18 mouse cellular contexts compared by ENCODE assay signal in the genomic region with DNA sequence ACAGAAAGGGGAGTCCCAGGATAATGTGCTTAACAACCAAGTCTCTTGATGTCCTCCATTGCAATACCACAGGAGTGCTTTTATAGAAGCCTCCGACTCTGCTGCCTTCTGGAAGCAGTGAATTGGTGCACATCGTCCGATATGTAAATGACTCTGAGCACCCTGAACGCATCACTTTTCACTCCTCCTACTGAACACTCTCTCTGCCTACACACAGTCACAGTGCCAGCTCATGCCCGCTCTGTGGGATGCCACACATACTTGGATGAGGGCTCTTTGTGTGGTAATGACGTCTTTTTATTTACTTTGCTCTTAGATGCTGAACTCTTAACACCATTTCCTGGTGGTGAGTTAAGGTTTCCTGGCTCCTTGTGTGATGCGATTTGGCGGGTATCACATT. TPM values are rescaled to one million over a fixed set of nuclear protein-coding genes. Genes with fewer than 3 reads are reported as not detected.
A peak's percentile ranks its signal among the peaks of the same experiment; 100 is the strongest.
DNase-seq lines count a peak whose midpoint lies in the region; ATAC-seq and TF ChIP-seq lines count a peak whose summit lies in the region.
"Had no signal": no experiment of that assay in that cellular context is flagged by ENCODE, and none has a peak within 500 bp of the region (broad histone marks: within the 10 kb centered on the region; RNA-seq: fewer than 3 reads in every experiment).

No protein-coding gene starts in this region.

- TF ChIP-seq CTCF in layer of hippocampus, adult 2 months (conservative IDR thresholded peaks at IDR 0.05): no peak
- TF ChIP-seq CTCF in forebrain, postnatal 0 days (IDR thresholded peaks at IDR 0.05; ENCODE audit: low read depth): no peak

- H3K4me2 ChIP-seq in lung, embryonic 16.5 days (ENCODE audit: low read depth, low read length): no peak overlapping the region
- H3K4me2 ChIP-seq in forebrain, postnatal 0 days (ENCODE audit: low read depth): no peak overlapping the region
- H3K4me2 ChIP-seq: embryonic facial prominence, embryonic 15.5 days; forebrain, embryonic 15.5 days; liver, embryonic 13.5 days; midbrain, embryonic 12.5 days had no signal

- no peak overlapping the region for H3K4me3 ChIP-seq in layer of hippocampus, adult 2 months
- H3K4me3 ChIP-seq in lung, embryonic 16.5 days (ENCODE audit: low read length): no peak overlapping the region
- no peak overlapping the region for H3K4me3 ChIP-seq in forebrain, postnatal 0 days (ENCODE audit: low read depth, low read length)
- H3K4me3 ChIP-seq in midbrain, embryonic 10.5 days: no peak overlapping the region
- H3K4me3 ChIP-seq: embryonic facial prominence, embryonic 15.5 days; forebrain, embryonic 15.5 days; liver, embryonic 13.5 days; midbrain, embryonic 12.5 days had no signal

- H3K4me1 ChIP-seq in lung, embryonic 16.5 days (replicated peaks; ENCODE audit: control insufficient read depth, insufficient read depth, low read length): no peaks in the 10 kb centered on the region
- H3K4me1 ChIP-seq in forebrain, postnatal 0 days (ENCODE audit: insufficient read depth): no peaks in the 10 kb centered on the region
- no peaks in the 10 kb centered on the region for H3K4me1 ChIP-seq in midbrain, embryonic 10.5 days
- H3K4me1 ChIP-seq: embryonic facial prominence, embryonic 15.5 days; forebrain, embryonic 15.5 days; liver, embryonic 13.5 days; midbrain, embryonic 12.5 days had no signal

- H3K27ac ChIP-seq in layer of hippocampus, adult 2 months: no peak overlapping the region
- H3K27ac ChIP-seq in lung, embryonic 16.5 days (ENCODE audit: low read length): no peak overlapping the region
- H3K27ac ChIP-seq in forebrain, postnatal 0 days (ENCODE audit: low read depth, low read length): no peak overlapping the region
- no peak overlapping the region for H3K27ac ChIP-seq in midbrain, embryonic 10.5 days (replicated peaks)
- H3K27ac ChIP-seq: embryonic facial prominence, embryonic 15.5 days; forebrain, embryonic 15.5 days; liver, embryonic 13.5 days; midbrain, embryonic 12.5 days had no signal

- no peaks in the 10 kb centered on the region for H3K36me3 ChIP-seq in lung, embryonic 16.5 days (ENCODE audit: control insufficient read depth, insufficient read depth, low read length)
- no peaks in the 10 kb centered on the region for H3K36me3 ChIP-seq in forebrain, postnatal 0 days (ENCODE audit: insufficient read depth)
- H3K36me3 ChIP-seq in midbrain, embryonic 10.5 days: no peaks in the 10 kb centered on the region
- H3K36me3 ChIP-seq: embryonic facial prominence, embryonic 15.5 days; forebrain, embryonic 15.5 days; liver, embryonic 13.5 days; midbrain, embryonic 12.5 days had no signal

- H3K9me3 ChIP-seq in lung, embryonic 16.5 days (ENCODE audit: control insufficient read depth, low read length): no peaks in the 10 kb centered on the region
- no peaks in the 10 kb centered on the region for H3K9me3 ChIP-seq in forebrain, postnatal 0 days (ENCODE audit: low read length)
- H3K9me3 ChIP-seq in midbrain, embryonic 10.5 days (replicated peaks): no peaks in the 10 kb centered on the region
- H3K9me3 ChIP-seq: embryonic facial prominence, embryonic 15.5 days; forebrain, embryonic 15.5 days; liver, embryonic 13.5 days; midbrain, embryonic 12.5 days had no signal

- DNase-seq in 3134 (ENCODE audit: extremely low read depth, insufficient read length, low spot score): peak; percentile 54
- DNase-seq in 3T3-L1 (ENCODE audit: low read depth, low spot score): peak; percentile 40
- peak; percentile 14 to 50 for DNase-seq in layer of hippocampus, adult 2 months (ENCODE audit: low spot score in 2 of 2)
- DNase-seq in forebrain, postnatal 0 days: no peak
- no peak for DNase-seq in urinary bladder, postnatal 25 days (ENCODE audit: low spot score)
- no peak for DNase-seq in midbrain, embryonic 10.5 days (ENCODE audit: low spot score)
- DNase-seq: cerebellum, postnatal 25 days; liver, embryonic 13.5 days had no signal

- 43% methylated on average over 8 of the region's 8 CpGs for WGBS in lung, embryonic 16.5 days
- 70% methylated on average over 8 of the region's 8 CpGs for WGBS in forebrain, postnatal 0 days
- 85% methylated on average over 8 of the region's 8 CpGs for WGBS in midbrain, embryonic 10.5 days

- peak; percentile 64; the same call in 1 of the 2 replicates for ATAC-seq in lung, embryonic 16.5 days (ENCODE audit: low read depth)
- ATAC-seq in forebrain, postnatal 0 days: no peak
- ATAC-seq: forebrain, embryonic 15.5 days; intestine, embryonic 16.5 days had no signal

- H3K27me3 ChIP-seq in lung, embryonic 16.5 days (ENCODE audit: control insufficient read depth, insufficient read depth, low read depth, low read length): no peaks in the 10 kb centered on the region
- no peaks in the 10 kb centered on the region for H3K27me3 ChIP-seq in forebrain, postnatal 0 days (ENCODE audit: insufficient read depth, low read length)
- H3K27me3 ChIP-seq in midbrain, embryonic 10.5 days (ENCODE audit: low read depth, poor library complexity, severe bottlenecking): no peaks in the 10 kb centered on the region
- H3K27me3 ChIP-seq: embryonic facial prominence, embryonic 15.5 days; forebrain, embryonic 15.5 days; liver, embryonic 13.5 days; midbrain, embryonic 12.5 days had no signal

- H3K9ac ChIP-seq in lung, embryonic 16.5 days (ENCODE audit: low read length): no peak overlapping the region
- no peak overlapping the region for H3K9ac ChIP-seq in forebrain, postnatal 0 days
- H3K9ac ChIP-seq: embryonic facial prominence, embryonic 15.5 days; forebrain, embryonic 15.5 days; liver, embryonic 13.5 days; midbrain, embryonic 12.5 days had no signal

RNA-seq across cellular contexts. Expression of gene 5430419D17Rik, which starts 12.8 kb away (rescaled TPM):
- total RNA-seq in layer of hippocampus, adult 2 months (2021): under 1 TPM in 1 of 2 experiments, not detected in 1; 0.05 TPM
- 0.01 TPM in 1 of 2 replicates, not detected in the other for polyA plus RNA-seq in lung, embryonic 16.5 days (2015; fragmentation: Nextera tagmentation; extraction: Ambion mirVana)
- 0.08 and 0.19 TPM in 2 replicates for total RNA-seq in forebrain, postnatal 0 days (2014; rRNA removed)
- 0.02 TPM in 1 of 2 replicates, not detected in the other for polyA plus RNA-seq in forebrain, postnatal 0 days (2015; fragmentation: Nextera tagmentation; extraction: Ambion mirVana)
- not detected in 2 replicates for polyA plus RNA-seq in midbrain, embryonic 10.5 days (2016; fragmentation: Nextera tagmentation; extraction: Ambion mirVana)
- total RNA-seq: hematopoietic stem cell, adult 5-6 weeks had no signal
- polyA plus RNA-seq: embryonic facial prominence, embryonic 15.5 days; forebrain, embryonic 15.5 days; intestine, embryonic 16.5 days; large intestine, adult 2 months; liver, embryonic 13.5 days; midbrain, embryonic 12.5 days; neural tube, embryonic 14.5 days had no signal

RNA-seq across cellular contexts. Expression of gene 4933402N03Rik, which starts 40.9 kb away (rescaled TPM):
- not detected for total RNA-seq in layer of hippocampus, adult 2 months (2021)
- not detected in 2 replicates for polyA plus RNA-seq in lung, embryonic 16.5 days (2015; fragmentation: Nextera tagmentation; extraction: Ambion mirVana)
- not detected in 2 replicates for total RNA-seq in forebrain, postnatal 0 days (2014; rRNA removed)
- polyA plus RNA-seq in forebrain, postnatal 0 days (2015; fragmentation: Nextera tagmentation; extraction: Ambion mirVana): not detected in 2 replicates
- not detected in 2 replicates for polyA plus RNA-seq in midbrain, embryonic 10.5 days (2016; fragmentation: Nextera tagmentation; extraction: Ambion mirVana)
- total RNA-seq: heart, adult 8-10 months; hematopoietic stem cell, adult 5-6 weeks had no signal
- polyA plus RNA-seq: embryonic facial prominence, embryonic 15.5 days; forebrain, embryonic 15.5 days; intestine, embryonic 16.5 days; large intestine, adult 2 months; liver, embryonic 13.5 days; midbrain, embryonic 12.5 days; neural tube, embryonic 14.5 days; spleen, adult 2 months had no signal

Comparison
In these comparisons a context has a peak if more than half of its experiments do, and no peak if none do; other contexts are left out.
1. DNase-seq: peak in 3134 (single experiment), 3T3-L1 (single experiment) and layer of hippocampus, adult 2 months (2 of 2); none in forebrain, postnatal 0 days (single experiment), urinary bladder, postnatal 25 days (single experiment) and midbrain, embryonic 10.5 days (single experiment).